Mouse (Mus musculus) gastrocnemius, adult 18-20 months (tissue): ENCODE measurements at regions not wholly inside any gene's neighbourhood (a gene's known extent, or its start where the extent isn't known, plus 50 kb on each side); places are given as distances from the start of the nearest gene placed in this dataset.

ENCODE experiments used
- DNase-seq: peaks from one replicate; pipeline ENCODE4 v3.0.0; 2021; ENCODE audit warnings: low spot score

- DNase-seq, result no peak
These were observed 96.2 kb downstream of the Pdgfra start for GRCm38 (mm10) chr5:75248279-75248678.

GRCm38 (mm10) chr5:75249671-75250070, 97.6 kb downstream of the Pdgfra start:
- no peak for DNase-seq

GRCm38 (mm10) chr5:75253349-75253748, 101.3 kb downstream of the Pdgfra start:
- no peak for DNase-seq

GRCm38 (mm10) chr5:75253830-75254229, 101.7 kb downstream of the Pdgfra start:
- no peak for DNase-seq

GRCm38 (mm10) chr5:75256186-75256585, 104.1 kb downstream of the Pdgfra start:
- no peak for DNase-seq

GRCm38 (mm10) chr5:75257067-75257466, 105.0 kb downstream of the Pdgfra start:
- no peak for DNase-seq

GRCm38 (mm10) chr5:75260247-75260646, 108.2 kb downstream of the Pdgfra start:
- DNase-seq, result no peak

GRCm38 (mm10) chr5:75266111-75266676, 114.1 kb downstream of the Pdgfra start:
- DNase-seq, result no peak

GRCm38 (mm10) chr5:75266871-75267270, 114.8 kb downstream of the Pdgfra start:
- no peak for DNase-seq

- DNase-seq, result no peak
These were observed 115.7 kb downstream of the Pdgfra start for GRCm38 (mm10) chr5:75267766-75268165.

- DNase-seq, result peak; percentile 20
These were observed 125.9 kb downstream of the Pdgfra start for GRCm38 (mm10) chr5:75278041-75278440.

- DNase-seq, result no peak
These were observed 127.6 kb downstream of the Pdgfra start for GRCm38 (mm10) chr5:75279561-75280171.

- no peak for DNase-seq
These were observed 128.6 kb downstream of the Pdgfra start for GRCm38 (mm10) chr5:75280698-75281097.

- no peak for DNase-seq
These were observed 129.4 kb downstream of the Pdgfra start for GRCm38 (mm10) chr5:75281510-75281909.

GRCm38 (mm10) chr5:75282617-75283016, 130.5 kb downstream of the Pdgfra start:
- DNase-seq, result no peak

- DNase-seq, result no peak
These were observed 131.7 kb downstream of the Pdgfra start for GRCm38 (mm10) chr5:75283841-75284240.

- no peak for DNase-seq
These were observed 133.9 kb downstream of the Pdgfra start for GRCm38 (mm10) chr5:75285950-75286349.

- no peak for DNase-seq
These were observed 143.6 kb downstream of the Pdgfra start for GRCm38 (mm10) chr5:75295676-75296075.

GRCm38 (mm10) chr5:75312897-75313296, 160.8 kb downstream of the Pdgfra start:
- no peak for DNase-seq

GRCm38 (mm10) chr5:75315956-75316355, 163.9 kb downstream of the Pdgfra start:
- DNase-seq, result no peak

GRCm38 (mm10) chr5:75320536-75320935, 168.4 kb downstream of the Pdgfra start:
- no peak for DNase-seq

GRCm38 (mm10) chr5:75334050-75334449, 182.0 kb downstream of the Pdgfra start:
- DNase-seq, result no peak

GRCm38 (mm10) chr5:75336454-75336853, 184.4 kb downstream of the Pdgfra start:
- no peak for DNase-seq

GRCm38 (mm10) chr5:75338439-75338838, 186.3 kb downstream of the Pdgfra start:
- DNase-seq, result no peak
